In the genomic region with DNA sequence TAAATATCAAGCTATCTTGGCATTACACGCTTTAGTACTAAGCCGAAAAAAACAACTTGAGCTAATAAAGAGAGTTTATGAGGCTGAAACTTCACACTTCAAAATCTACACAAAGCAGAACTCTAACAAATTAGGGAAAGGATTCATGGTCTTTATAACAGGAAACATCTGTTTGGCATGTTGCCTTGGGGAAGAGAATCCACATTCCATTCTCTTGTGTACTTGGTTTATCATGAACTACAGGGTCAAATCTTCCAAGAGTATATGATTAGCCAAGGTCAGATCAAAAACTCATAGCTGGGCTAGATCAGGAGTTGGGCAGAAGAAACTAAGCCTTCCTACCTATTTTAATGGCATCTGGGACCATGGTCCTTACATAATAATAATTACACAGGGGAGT, we compare ENCODE assay signal across 13 mouse cellular contexts. TPM values are rescaled to one million over a fixed set of nuclear protein-coding genes. Genes with fewer than 3 reads are reported as not detected.
A peak's percentile ranks its signal among the peaks of the same experiment; 100 is the strongest.
DNase-seq lines count a peak whose midpoint lies in the region; ATAC-seq and TF ChIP-seq lines count a peak whose summit lies in the region.
"Had no signal": no experiment of that assay in that cellular context is flagged by ENCODE, and none has a peak within 500 bp of the region (broad histone marks: within the 10 kb centered on the region; RNA-seq: fewer than 3 reads in every experiment).

No protein-coding gene starts in this region.

- DNase-seq in gastrocnemius, adult 18-20 months (ENCODE audit: low spot score), result peak; percentile 2
- no peak for DNase-seq in gastrocnemius, postnatal 36 days
- DNase-seq in limb, embryonic 14.5 days (ENCODE audit: low spot score), result peak; percentile 30
- no peak for DNase-seq in limb, embryonic 10.5 days (ENCODE audit: low spot score)
- peak; percentile 8 for DNase-seq in embryo, embryonic 10.5 days (ENCODE audit: low spot score)
- peak; percentile 32 for DNase-seq in lung, postnatal 25 days (ENCODE audit: low spot score)
- no peak for DNase-seq in thymus, postnatal 14 days

- H3K4me1 ChIP-seq in limb, embryonic 14.5 days (ENCODE audit: control insufficient read depth, insufficient read depth, low read length), result no peaks in the 10 kb centered on the region
- H3K4me1 ChIP-seq in limb, embryonic 10.5 days, result no peaks in the 10 kb centered on the region
- H3K4me1 ChIP-seq: heart, embryonic 15.5 days; liver, embryonic 15.5 days had no signal

- no peaks in the 10 kb centered on the region for H3K36me3 ChIP-seq in limb, embryonic 14.5 days (ENCODE audit: control insufficient read depth, insufficient read depth, low read length)
- no peaks in the 10 kb centered on the region for H3K36me3 ChIP-seq in limb, embryonic 10.5 days
- H3K36me3 ChIP-seq: G1E; heart, embryonic 15.5 days; liver, embryonic 15.5 days had no signal

- H3K9ac ChIP-seq in limb, embryonic 14.5 days (ENCODE audit: low read depth, low read length, severe bottlenecking), result no peak overlapping the region
- H3K9ac ChIP-seq: heart, embryonic 15.5 days; liver, embryonic 15.5 days had no signal

- 15% methylated on average over 2 of the region's 2 CpGs for WGBS in limb, embryonic 14.5 days
- WGBS in limb, embryonic 10.5 days, result 70% methylated on average over 2 of the region's 2 CpGs

- TF ChIP-seq POLR2A in limb, embryonic 14.5 days (IDR thresholded peaks at IDR 0.05; ENCODE audit: borderline replicate concordance, extremely low read depth, insufficient read depth, insufficient read length), result no peak

- H3K4me3 ChIP-seq in limb, embryonic 14.5 days (replicated peaks; ENCODE audit: low read length), result no peak overlapping the region
- H3K4me3 ChIP-seq in limb, embryonic 10.5 days, result no peak overlapping the region
- H3K4me3 ChIP-seq: heart, embryonic 15.5 days; layer of hippocampus, adult 2 months; liver, embryonic 15.5 days had no signal

- intact Hi-C loops in gastrocnemius, postnatal 36 days (cut with DNase I), result no loop called here

- no peak overlapping the region for H3K27ac ChIP-seq in limb, embryonic 14.5 days (replicated peaks; ENCODE audit: low read depth, low read length)
- H3K27ac ChIP-seq in limb, embryonic 10.5 days, result no peak overlapping the region
- H3K27ac ChIP-seq: heart, embryonic 15.5 days; layer of hippocampus, adult 2 months; liver, embryonic 15.5 days had no signal

- no peaks in the 10 kb centered on the region for H3K27me3 ChIP-seq in limb, embryonic 14.5 days (ENCODE audit: control insufficient read depth, insufficient read depth, low read length)
- no peaks in the 10 kb centered on the region for H3K27me3 ChIP-seq in limb, embryonic 10.5 days (ENCODE audit: low read depth, poor library complexity, severe bottlenecking)
- H3K27me3 ChIP-seq: heart, embryonic 15.5 days; liver, embryonic 15.5 days had no signal

- H3K4me2 ChIP-seq in limb, embryonic 14.5 days (replicated peaks; ENCODE audit: low read depth, low read length, severe bottlenecking), result no peak overlapping the region
- H3K4me2 ChIP-seq: heart, embryonic 15.5 days; liver, embryonic 15.5 days had no signal

- H3K9me3 ChIP-seq in limb, embryonic 14.5 days (ENCODE audit: control insufficient read depth, low read length), result no peaks in the 10 kb centered on the region
- H3K9me3 ChIP-seq in limb, embryonic 10.5 days (replicated peaks), result no peaks in the 10 kb centered on the region
- H3K9me3 ChIP-seq: G1E; heart, embryonic 15.5 days; liver, embryonic 15.5 days had no signal

- no peak for ATAC-seq in limb, embryonic 14.5 days (ENCODE audit: low FRiP score, low read depth)
- no peak for ATAC-seq in monocyte, adult 5-6 weeks (replicated peaks; ENCODE audit: insufficient number of reproducible peaks, low FRiP score, low TSS enrichment, poor library complexity, severe bottlenecking)
- ATAC-seq: activated CD4-positive, CD25-positive, alpha-beta regulatory T cell, adult 4 months had no signal

RNA-seq across cellular contexts. Expression of a gene that starts 37.0 kb away (rescaled TPM):
- 1 to 10 TPM; 3.6 to 5.3 TPM for total RNA-seq in gastrocnemius, adult 18-20 months (2021)
- 1 to 10 TPM; 3.5 to 3.8 TPM for total RNA-seq in gastrocnemius, postnatal 36 days (2021)
- polyA plus RNA-seq in limb, embryonic 14.5 days (2012; rRNA removed), result 9.7 and 12.8 TPM in 2 replicates
- 12.9 and 15.0 TPM in 2 replicates for polyA plus RNA-seq in limb, embryonic 14.5 days (2014; fragmentation: Nextera tagmentation; extraction: Ambion mirVana)
- 12.7 TPM in 2 replicates for polyA plus RNA-seq in limb, embryonic 10.5 days (2016; fragmentation: Nextera tagmentation; extraction: Ambion mirVana)
- total RNA-seq in monocyte, adult 5-6 weeks (2017), result 0.10 to 0.57 TPM in 2 of 3 replicates, not detected in the other

Comparison
In these comparisons a context has a peak if more than half of its experiments do, and no peak if none do; other contexts are left out.
1. DNase-seq: peak in gastrocnemius, adult 18-20 months (single experiment), limb, embryonic 14.5 days (single experiment), embryo, embryonic 10.5 days (single experiment) and lung, postnatal 25 days (single experiment); none in gastrocnemius, postnatal 36 days (0 of 2), limb, embryonic 10.5 days (single experiment) and thymus, postnatal 14 days (single experiment).